Mouse (Mus musculus) forebrain, embryonic 16.5 days (tissue): ENCODE results near the gene Cpt1b. TPM values are rescaled to one million over a fixed set of nuclear protein-coding genes. Genes with fewer than 3 reads are reported as not detected.

Experiments
- ATAC-seq: fragments of 200-750 bp; cut with Nextera tagmentation; 2 replicates; pipeline ENCODE4 v1.8.0; 2017; ENCODE audit warnings: mild to moderate bottlenecking, moderate library complexity
- H3K27ac ChIP-seq: fragments of 300-500 bp; sonication (generic); 2 replicates; pipeline ENCODE4 v1.5.1; 2014; ENCODE audit warnings: low read length, control low read depth
- H3K27me3 ChIP-seq: fragments of 300-500 bp; sonication (generic); replicated peaks from 2 replicates; pipeline ENCODE4 v1.6.1; 2014; ENCODE audit warnings: low read length; ENCODE audit not compliant: control insufficient read depth, insufficient read depth
- H3K36me3 ChIP-seq: fragments of 300-500 bp; sonication (generic); 2 replicates; pipeline ENCODE4 v1.6.1; 2014; ENCODE audit not compliant: control insufficient read depth, insufficient read depth
- H3K4me1 ChIP-seq: fragments of 300-500 bp; sonication (generic); replicated peaks from 2 replicates; pipeline ENCODE4 v1.6.1; 2014; ENCODE audit warnings: low read length; ENCODE audit not compliant: control insufficient read depth, insufficient read depth
- H3K4me2 ChIP-seq: fragments of 300-500 bp; sonication (generic); 2 replicates; pipeline ENCODE4 v1.6.1; 2014; ENCODE audit warnings: mild to moderate bottlenecking, low read length, control low read depth
- H3K4me3 ChIP-seq: fragments of 300-500 bp; sonication (generic); replicated peaks from 2 replicates; pipeline ENCODE4 v1.5.1; 2014; ENCODE audit warnings: mild to moderate bottlenecking, low read length, control low read depth
- H3K9ac ChIP-seq: fragments of 300-500 bp; sonication (generic); replicated peaks from 2 replicates; pipeline ENCODE4 v1.6.1; 2014; ENCODE audit warnings: low read depth, low read length, control low read depth
- H3K9me3 ChIP-seq: fragments of 300-500 bp; sonication (generic); 2 replicates; pipeline ENCODE4 v1.6.1; 2016; ENCODE audit warnings: low read length; ENCODE audit not compliant: control insufficient read depth
- WGBS: fragments of 180-500 bp; shearing (Covaris S2); extraction: QIAGEN DNeasy Blood & Tissue Kit; methylation state at CpG from one replicate; pipeline ENCODE4 v1.1.7; 2014; 5-methylcytosine and 5-hydroxymethylcytosine counted together
- polyA plus RNA-seq: library from polyadenylated mRNA; unstranded; fragments of >200 nt; fragmentation: Nextera tagmentation; extraction: Ambion mirVana; gene quantifications from 2 replicates; pipeline ENCODE4 v1.2.1, GENCODE M21; 2015

Cpt1b gene
- polyA plus RNA-seq, 1 experiment from 2014 or later: 1.8 TPM

DNA sequence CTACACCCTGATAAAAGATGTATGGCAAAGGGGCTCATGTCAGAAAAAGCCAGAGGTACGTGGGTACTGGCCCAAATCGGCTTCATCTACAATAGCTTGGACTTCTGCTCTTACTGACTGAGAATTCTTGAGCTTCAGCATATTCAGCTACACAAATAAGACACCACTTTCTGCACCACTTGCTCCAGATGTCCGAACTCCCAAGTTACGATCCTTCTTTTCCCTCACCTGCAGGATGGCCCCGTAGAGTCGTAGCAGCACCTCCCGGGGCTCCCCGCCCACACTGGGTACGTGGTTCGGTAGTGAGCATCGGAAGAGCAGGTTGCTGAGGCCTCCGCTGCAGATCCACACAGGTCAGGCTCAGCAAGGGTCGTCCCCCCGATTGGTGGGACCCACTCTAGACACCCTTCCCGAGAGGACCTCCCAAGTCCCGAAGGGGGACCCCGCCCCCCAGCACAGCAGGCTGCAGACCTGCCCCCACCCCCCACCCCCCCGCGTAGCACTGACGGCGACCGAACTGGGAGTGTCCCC is 3.2 kb upstream of the Cpt1b start:
- peak; percentile 49 for ATAC-seq
- Histone ChIP-seq H3K9me3 (no peaks in the 10 kb centered on the region), H3K27me3 (no peaks in the 10 kb centered on the region), H3K36me3 (peaks cover 11% of the 10 kb centered on the region), H3K27ac (peak overlapping the region; percentile 97), H3K4me3 (peak overlapping the region; percentile 92), H3K4me1 (peaks cover 22% of the 10 kb centered on the region), H3K4me2 (peak overlapping the region; percentile 80), H3K9ac (peak overlapping the region; percentile 81)
- 5% methylated on average over 22 of the region's 22 CpGs for WGBS

DNA sequence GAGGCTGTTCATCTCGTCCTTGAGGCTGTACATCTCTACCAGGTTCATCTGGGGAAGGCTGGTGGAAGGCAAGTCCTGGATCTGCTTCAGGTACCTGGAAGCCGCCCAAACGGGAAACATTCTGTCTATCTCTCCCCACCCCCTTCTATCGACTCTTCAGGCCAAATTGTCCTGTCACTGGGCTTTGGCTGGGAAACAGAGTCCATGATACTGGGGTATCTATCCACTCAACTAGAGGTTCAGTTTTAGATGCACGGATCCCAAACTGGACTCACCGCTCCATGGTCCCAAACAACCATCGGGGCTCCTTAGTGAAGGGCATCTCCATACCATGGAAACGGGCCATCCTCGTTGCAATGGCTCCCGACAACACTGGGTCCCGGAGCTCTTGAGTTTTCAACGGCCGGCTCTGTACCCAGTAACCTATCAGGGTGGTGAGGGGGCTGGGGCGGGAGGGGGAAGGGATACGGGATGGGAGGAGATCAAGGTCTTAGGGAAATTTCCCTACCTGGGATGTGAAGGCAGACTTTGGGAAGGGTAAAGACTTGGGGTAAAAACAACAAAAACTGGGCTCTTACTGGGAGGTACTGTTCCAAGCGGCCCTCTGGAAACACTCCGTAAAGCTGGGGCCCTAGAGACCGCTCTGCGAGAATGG is 2.6 kb upstream of the Cpt1b start:
- H3K4me2 ChIP-seq: peak overlapping the region; percentile 80
- H3K36me3 ChIP-seq: peaks cover 11% of the 10 kb centered on the region
- ATAC-seq: no peak
- H3K4me1 ChIP-seq: peaks cover 22% of the 10 kb centered on the region
- no peaks in the 10 kb centered on the region for H3K27me3 ChIP-seq
- peak overlapping the region; percentile 92 for H3K4me3 ChIP-seq
- WGBS: 79% methylated on average over 19 of the region's 19 CpGs
- H3K27ac ChIP-seq: no peak overlapping the region
- no peaks in the 10 kb centered on the region for H3K9me3 ChIP-seq
- H3K9ac ChIP-seq: peak overlapping the region; percentile 81; the same call in 1 of the 2 replicates

DNA sequence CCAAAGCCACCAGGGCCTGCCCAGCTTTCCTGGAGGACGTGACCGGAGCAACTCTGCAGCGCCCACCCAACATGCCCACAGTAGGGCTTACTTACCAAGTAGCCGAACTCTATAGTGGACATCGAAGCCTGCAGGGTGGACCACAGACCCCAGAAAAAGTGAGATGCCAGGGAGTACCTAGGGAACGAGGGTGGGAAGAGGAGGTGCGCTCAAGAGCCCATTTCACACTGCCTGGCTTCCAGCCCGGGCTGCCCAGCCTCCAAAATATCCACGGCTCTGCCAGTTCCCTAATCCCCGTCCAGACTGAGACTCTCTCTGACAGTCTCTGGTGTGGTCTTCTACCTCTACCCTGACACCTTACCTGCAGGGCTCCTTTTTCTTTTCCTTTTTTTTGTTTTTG is 1.1 kb upstream of the Cpt1b start:
- 83% methylated on average over 10 of the region's 10 CpGs for WGBS
- Histone ChIP-seq H3K36me3 (peaks cover 11% of the 10 kb centered on the region), H3K27me3 (no peaks in the 10 kb centered on the region), H3K9ac (no peak overlapping the region), H3K4me2 (no peak overlapping the region), H3K9me3 (no peaks in the 10 kb centered on the region), H3K4me3 (no peak overlapping the region), H3K27ac (no peak overlapping the region), H3K4me1 (peaks cover 22% of the 10 kb centered on the region)
- ATAC-seq: no peak

DNA sequence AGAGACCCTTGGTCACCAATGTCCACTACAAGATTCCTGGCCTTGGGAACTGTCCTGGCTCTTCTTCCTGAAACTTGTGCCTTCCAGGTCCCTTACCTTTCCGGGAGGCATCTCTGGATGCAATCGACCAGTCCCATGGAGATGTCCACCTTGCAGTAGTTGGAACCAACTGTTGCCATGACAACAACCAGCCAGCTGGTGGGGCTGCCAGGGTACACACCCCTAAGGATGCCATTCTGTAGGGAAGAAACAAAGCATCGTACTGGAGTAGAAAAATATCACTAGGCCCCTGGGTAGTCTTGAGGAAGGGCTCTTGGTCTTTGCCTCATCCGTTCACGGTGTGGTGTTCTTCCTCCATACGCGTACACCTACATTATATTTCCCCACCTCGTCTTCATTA is 1.0 kb downstream of the Cpt1b start:
- no peak overlapping the region for H3K4me3 ChIP-seq
- peaks cover 10% of the 10 kb centered on the region for H3K4me1 ChIP-seq
- H3K9ac ChIP-seq: no peak overlapping the region
- no peaks in the 10 kb centered on the region for H3K9me3 ChIP-seq
- H3K27ac ChIP-seq: no peak overlapping the region
- H3K36me3 ChIP-seq: peaks cover 13% of the 10 kb centered on the region
- H3K27me3 ChIP-seq: no peaks in the 10 kb centered on the region
- WGBS: 86% methylated on average over 8 of the region's 8 CpGs
- H3K4me2 ChIP-seq: no peak overlapping the region
- ATAC-seq: no peak

DNA sequence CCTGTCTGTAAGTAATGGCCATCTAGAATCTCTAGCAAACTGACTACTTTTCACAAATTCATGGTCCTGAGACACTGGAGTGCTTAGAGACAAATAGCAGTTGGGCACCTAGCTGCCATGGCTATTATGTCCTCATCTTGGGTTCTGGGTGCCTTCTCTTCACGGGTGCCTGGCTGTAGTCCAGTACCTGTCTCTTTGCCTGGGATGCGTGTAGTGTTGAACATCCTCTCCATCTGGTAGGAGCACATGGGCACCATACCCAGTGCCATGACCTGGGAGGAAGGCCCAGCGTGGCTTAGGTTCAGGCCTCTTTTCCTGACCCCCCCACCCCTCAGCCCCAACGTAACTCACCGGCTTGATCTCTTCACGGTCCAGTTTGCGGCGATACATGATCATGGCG is 3.7 kb downstream of the Cpt1b start:
- no peak overlapping the region for H3K4me2 ChIP-seq
- WGBS: 94% methylated on average over 9 of the region's 9 CpGs
- H3K4me3 ChIP-seq: no peak overlapping the region
- no peak overlapping the region for H3K9ac ChIP-seq
- no peaks in the 10 kb centered on the region for H3K27me3 ChIP-seq
- H3K36me3 ChIP-seq: peaks cover 11% of the 10 kb centered on the region
- no peaks in the 10 kb centered on the region for H3K4me1 ChIP-seq
- H3K9me3 ChIP-seq: no peaks in the 10 kb centered on the region
- H3K27ac ChIP-seq: no peak overlapping the region
- ATAC-seq: no peak

DNA sequence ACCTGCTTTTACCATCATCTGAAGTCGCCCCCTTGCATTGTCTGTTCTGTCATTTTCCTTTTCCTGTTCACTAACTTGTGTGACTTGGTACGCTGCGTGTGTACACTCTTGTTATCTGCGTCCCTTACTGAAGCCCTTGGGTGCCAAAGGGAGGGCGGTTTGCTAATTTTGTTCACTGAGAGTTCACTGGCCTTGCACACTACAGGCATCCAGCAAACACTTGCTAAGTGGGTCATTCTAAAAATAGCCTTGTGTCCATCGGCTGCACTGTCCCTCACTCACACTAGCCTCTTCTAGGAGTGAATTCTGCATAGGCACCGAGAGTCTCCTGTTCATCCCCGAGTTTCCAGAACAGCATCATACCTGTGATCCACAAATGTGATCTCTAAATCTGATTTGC is 10.4 kb downstream of the Cpt1b start:
- Histone ChIP-seq H3K4me3 (no peak overlapping the region), H3K27ac (no peak overlapping the region), H3K4me2 (no peak overlapping the region), H3K9me3 (no peaks in the 10 kb centered on the region), H3K36me3 (peaks cover 4% of the 10 kb centered on the region), H3K27me3 (no peaks in the 10 kb centered on the region), H3K4me1 (no peaks in the 10 kb centered on the region), H3K9ac (no peak overlapping the region)
- no peak for ATAC-seq
- WGBS: 90% methylated on average over 8 of the region's 8 CpGs

DNA sequence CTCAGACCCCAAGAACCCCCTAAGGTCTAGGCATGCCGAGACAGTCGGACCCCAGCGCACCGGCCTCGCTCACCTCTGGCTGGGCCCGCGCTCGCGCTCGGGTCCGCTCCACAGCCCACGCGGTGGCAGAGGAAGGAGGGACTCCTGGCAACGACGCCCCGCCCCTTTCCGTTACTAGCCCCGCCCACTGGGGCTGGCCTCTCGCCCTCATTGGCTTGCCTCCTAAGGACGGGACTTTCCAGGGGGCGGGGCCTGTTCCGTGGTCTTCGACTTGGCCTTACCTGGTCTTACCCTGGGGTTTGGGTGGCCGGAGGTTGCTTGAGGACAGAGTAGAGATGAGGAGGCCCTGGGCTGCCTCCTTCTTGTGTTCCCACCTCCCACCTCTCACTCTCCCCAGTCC is 15.5 kb downstream of the Cpt1b start, which contains the start of gene Syce3:
Gene Syce3, minus strand, starts transcription at position 386 of the 400 bp plus-strand sequence.
- H3K4me3 ChIP-seq: no peak within 1 kb of the TSS
- no peak for ATAC-seq
- 88% methylated on average over 15 of the region's 24 CpGs for WGBS
- no peak within 1 kb of the TSS for H3K9ac ChIP-seq
- no peaks in the 10 kb centered on the region for H3K27me3 ChIP-seq
- no peak within 1 kb of the TSS for H3K4me2 ChIP-seq
- H3K9me3 ChIP-seq: 0 out of 2 replicates have a peak, but pooled peaks cover 4% of the 10 kb centered on the region
- H3K4me1 ChIP-seq: no peaks in the 10 kb centered on the region
- H3K36me3 ChIP-seq: no peaks in the 10 kb centered on the region
- no peak within 1 kb of the TSS for H3K27ac ChIP-seq

DNA sequence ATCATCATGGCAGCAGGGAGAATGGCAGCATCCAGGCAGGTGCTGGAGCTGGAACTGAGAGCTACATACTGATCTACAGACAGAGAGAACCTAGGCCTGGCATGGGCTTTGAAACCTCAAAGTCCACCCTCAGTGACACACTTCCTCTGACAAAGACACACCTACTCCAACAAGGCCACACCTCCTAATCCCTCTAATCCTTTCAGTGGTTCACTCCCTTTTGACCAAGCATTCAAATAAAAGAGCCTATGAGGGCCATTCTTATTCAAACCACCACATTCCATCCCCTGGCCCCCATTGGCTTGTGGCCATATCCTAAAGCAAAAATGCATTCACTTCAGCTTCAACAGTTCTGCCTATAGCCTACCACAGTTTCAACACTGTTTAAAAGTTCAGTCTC is 19.0 kb downstream of the Cpt1b start:
- H3K27me3 ChIP-seq: no peaks in the 10 kb centered on the region
- 0 out of 2 replicates have a peak, but pooled peaks cover 4% of the 10 kb centered on the region for H3K9me3 ChIP-seq
- no peaks in the 10 kb centered on the region for H3K4me1 ChIP-seq
- no peaks in the 10 kb centered on the region for H3K36me3 ChIP-seq
- no peak overlapping the region for H3K4me2 ChIP-seq
- H3K4me3 ChIP-seq: no peak overlapping the region
- ATAC-seq: no peak
- H3K27ac ChIP-seq: no peak overlapping the region
- H3K9ac ChIP-seq: no peak overlapping the region

DNA sequence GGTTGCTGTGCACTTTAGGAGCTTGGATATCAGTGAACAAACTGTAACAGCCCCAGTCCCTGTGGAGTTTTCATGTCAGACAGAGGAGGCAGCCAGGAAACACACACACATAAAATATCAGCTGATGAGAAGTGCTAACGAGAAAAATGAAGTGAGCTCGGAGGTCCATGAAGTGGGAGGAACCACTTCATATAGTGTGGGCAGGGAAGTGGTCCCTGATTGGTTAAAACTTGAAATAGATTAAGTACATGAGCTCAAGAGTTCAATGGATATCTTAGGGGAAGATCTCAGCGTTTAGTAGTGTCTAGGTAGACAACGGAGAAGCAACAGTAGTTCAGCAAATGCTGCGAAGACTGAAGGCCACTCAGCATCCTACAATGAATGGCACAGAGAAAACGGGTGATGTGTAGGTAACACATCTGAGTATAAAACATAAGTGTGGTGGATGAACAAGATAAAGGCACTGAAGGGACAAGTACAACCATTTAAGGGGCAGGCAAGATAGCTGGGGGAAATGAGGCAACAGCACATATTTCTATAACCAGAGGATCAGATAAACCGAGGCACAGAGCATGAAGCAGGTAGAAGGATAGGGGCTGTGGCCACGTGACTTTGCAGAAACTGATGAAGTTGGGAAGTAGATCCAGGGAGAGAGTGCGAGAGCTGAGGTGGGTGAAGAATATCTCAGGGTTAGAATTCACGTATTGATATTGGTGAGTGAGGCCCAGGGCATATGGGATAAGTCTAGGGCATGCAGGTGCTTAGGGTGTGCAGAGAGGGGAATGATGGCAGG is 20.6 kb downstream of the Cpt1b start:
- no peak overlapping the region for H3K27ac ChIP-seq
- H3K36me3 ChIP-seq: no peaks in the 10 kb centered on the region
- H3K4me3 ChIP-seq: no peak overlapping the region
- no peak overlapping the region for H3K9ac ChIP-seq
- no peak overlapping the region for H3K4me2 ChIP-seq
- H3K4me1 ChIP-seq: no peaks in the 10 kb centered on the region
- no peaks in the 10 kb centered on the region for H3K27me3 ChIP-seq
- no peak for ATAC-seq
- H3K9me3 ChIP-seq: 0 out of 2 replicates have a peak, but pooled peaks cover 4% of the 10 kb centered on the region
- WGBS: 81% methylated on average over 10 of the region's 10 CpGs
